Mouse (Mus musculus) heart, postnatal 36 days (tissue): ENCODE results near the gene Neurog2. TPM values are rescaled to one million over a fixed set of nuclear protein-coding genes. Genes with fewer than 3 reads are reported as not detected.

ENCODE experiments used
- DNase-seq, 2 experiments: peaks; one replicate each; pipeline ENCODE4 v3.0.0; 2021 to 2022
- intact Hi-C: fragments of 180-260 bp; cut with DNase I; formaldehyde crosslinking; loops from one replicate; pipeline ENCODE4 v1.15.1; 2025
- total RNA-seq, 2 experiments: library from RNA; stranded (reverse); gene quantifications; 2 replicates each; pipeline ENCODE4 v1.2.3; 2021

Gene Neurog2
- total RNA-seq, 2 experiments from 2014 or later, result not detected

DNA sequence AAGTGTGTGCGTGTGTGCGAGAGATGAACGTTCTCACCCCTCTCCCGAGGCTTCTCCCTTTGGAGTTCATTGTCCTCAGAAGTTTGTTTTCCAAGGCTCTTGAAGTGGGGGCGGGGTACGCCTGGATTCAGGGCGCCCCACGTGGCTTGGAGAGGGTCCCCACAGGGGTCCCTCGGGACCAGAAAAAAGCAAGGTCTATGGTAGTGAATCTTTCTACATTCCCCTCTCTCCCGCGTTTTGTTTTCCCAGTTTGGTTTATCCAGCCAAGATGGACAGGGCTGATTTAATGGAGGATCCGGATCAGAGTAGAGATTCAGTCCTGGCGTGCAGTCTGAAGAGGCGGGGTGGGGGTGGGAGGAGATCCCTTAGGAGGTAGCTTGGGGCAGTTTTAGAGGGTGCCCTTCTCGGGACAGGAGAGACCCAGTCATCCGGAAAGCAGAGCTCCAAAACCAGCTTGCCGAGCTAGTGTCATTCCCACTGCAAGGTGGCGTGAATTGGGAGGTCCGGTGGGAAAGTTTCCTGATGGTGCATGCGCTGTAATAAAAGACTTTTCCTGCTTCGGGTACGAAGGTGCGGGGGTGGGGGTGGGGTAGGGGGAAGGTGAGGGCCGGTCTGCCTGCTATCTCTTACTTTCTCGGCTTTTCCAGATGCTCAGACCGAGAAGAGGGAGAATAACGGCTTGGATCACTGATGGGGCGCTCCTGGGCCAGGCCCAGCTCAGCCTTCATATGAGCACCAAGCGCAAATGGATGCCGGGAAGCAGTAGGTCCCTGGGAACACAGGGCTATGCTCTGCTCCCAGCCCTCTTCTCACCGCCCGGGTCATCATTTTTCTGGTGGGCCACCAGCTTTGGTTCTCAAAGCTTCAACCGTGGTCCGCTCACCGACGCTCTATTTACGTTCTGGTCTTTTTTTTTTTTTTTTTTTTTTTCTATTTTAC lies 8.1 kb downstream of the Neurog2 start:
- intact Hi-C loops, result no loop called here
- DNase-seq, result no peak

- DNase-seq, result no peak
- intact Hi-C loops, result no loop called here
Observed at GRCm38 (mm10) chr3:127642211-127642610, 9.3 kb downstream of the Neurog2 start.

DNA sequence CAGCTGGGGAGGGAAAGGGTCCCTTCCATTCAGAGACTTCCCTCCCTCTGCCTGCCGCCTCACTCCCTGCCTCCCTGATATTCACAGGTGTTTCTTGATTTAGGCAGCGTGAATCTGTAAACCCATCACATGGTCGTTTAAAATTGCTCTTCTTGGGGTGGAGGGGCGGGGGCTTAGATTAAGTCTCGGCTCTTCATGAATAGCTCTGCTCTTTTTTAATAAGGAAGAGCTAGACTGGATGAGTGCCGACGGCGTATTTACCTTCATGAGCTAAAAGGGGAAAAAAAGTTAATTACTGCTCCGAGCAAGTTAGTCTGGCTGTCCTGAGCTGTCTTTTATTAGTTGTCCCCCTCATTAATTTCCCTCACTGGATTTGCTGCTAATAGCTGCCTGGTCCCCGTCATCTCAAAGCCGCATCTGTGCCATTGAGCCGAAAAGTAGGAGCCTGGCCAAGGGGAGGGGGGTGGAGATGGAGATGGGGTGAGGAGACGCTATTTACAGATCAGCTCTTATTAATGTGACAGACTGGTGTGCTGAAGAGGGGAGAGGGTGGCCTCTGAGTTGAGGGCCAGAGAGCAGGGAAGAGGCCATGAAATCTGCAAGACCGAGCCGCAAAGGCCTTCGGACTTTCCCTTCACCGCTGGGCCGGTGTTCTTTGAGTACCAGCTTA lies 13.4 kb downstream of the Neurog2 start:
- no peak for DNase-seq
- intact Hi-C loops, result no loop called here

DNA sequence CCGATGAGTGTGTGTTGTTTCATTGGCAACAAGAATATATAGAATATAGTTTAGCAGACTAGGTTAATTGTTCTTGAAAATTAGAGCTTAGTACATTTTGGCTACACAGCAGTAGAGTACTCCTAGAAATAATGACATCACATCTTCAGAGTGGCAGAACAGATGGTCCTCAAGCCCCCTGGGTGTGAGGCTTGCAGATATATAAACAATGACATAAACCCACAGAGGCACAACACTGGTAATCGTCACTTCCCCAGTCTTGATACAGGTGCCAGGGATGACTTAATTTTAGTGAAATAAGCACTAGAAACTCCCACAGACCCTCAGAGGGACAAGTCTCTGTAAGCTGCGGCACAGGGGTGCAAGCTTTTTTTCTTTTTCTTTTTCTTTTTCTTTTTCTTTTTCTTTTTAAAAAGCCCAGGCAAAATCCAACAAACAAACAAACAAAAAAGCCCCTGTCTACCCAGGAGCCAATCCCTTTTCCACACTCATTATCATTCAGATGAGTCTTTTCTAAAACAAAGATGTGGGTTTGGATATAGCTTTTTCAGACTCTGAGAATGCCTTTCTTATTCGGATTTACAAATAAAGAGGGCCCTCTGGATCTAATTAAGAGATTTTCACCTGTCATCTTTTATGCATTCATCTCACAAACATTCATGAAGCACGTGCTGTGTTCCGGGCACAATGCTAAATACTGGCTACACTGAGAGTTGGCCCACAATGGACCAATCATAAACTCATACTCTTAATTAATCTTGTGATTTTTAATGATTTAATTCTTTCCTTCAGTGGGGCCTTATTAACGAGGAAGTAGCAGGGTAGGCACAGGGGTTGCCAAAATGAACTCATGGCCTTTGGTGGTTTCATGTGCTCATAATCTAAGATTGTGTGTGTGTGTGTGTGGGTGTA lies 19.1 kb downstream of the Neurog2 start:
- DNase-seq, result no peak

GRCm38 (mm10) chr3:127660712-127661111 lies 27.8 kb downstream of the Neurog2 start:
- DNase-seq, result no peak
- intact Hi-C loops, result no loop called here

More for the DNA sequence above, 19.1 kb downstream of the Neurog2 start:
- intact Hi-C loops, result no loop called here

- DNase-seq, result no peak
- intact Hi-C loops, result no loop called here
Observed at GRCm38 (mm10) chr3:127661646-127662531, 29.0 kb downstream of the Neurog2 start.

GRCm38 (mm10) chr3:127679703-127680102 lies 46.8 kb downstream of the Neurog2 start:
- intact Hi-C loops, result no loop called here
- no peak for DNase-seq

Other genes starting within 250 kb of the Neurog2 start
- 100 to 1,000 TPM; 334 to 351 TPM for gene Ank2, start 133.8 kb upstream of the Neurog2 start, total RNA-seq
- gene Larp7, start 79.8 kb upstream of the Neurog2 start, total RNA-seq, result 10 to 100 TPM; 19.9 to 22.6 TPM
- gene Zgrf1, start 79.6 kb upstream of the Neurog2 start, total RNA-seq, result under 1 TPM; 0.68 to 0.89 TPM
- gene Alpk1, start 147.4 kb downstream of the Neurog2 start, total RNA-seq, result 1 to 10 TPM; 2.7 to 4.1 TPM
- 1 to 10 TPM; 2.9 to 3.1 TPM for gene Tifa, start 156.7 kb downstream of the Neurog2 start, total RNA-seq
- gene Ap1ar, start 204.4 kb downstream of the Neurog2 start, total RNA-seq, result 10 to 100 TPM; 14.5 to 19.0 TPM